Mouse (Mus musculus): Measurements from ENCODE around the gene Hfe. TPM values are rescaled to one million over a fixed set of nuclear protein-coding genes. Genes with fewer than 3 reads are reported as not detected.

Hfe gene
- polyA plus RNA-seq (2012; rRNA removed) (3.6 and 4.5 TPM in 2 replicates), polyA plus RNA-seq (2014; fragmentation: Nextera tagmentation; extraction: Ambion mirVana) (9.3 and 10.5 TPM in 2 replicates)

- 2% methylated on average over 17 of the region's 17 CpGs for WGBS
- H3K4me3 ChIP-seq (replicated peaks; ENCODE audit: low read length) = peak within 1 kb of the TSS; percentile 39
- peak; percentile 42; the same call in 1 of the 2 replicates for ATAC-seq (ENCODE audit: low FRiP score, low read depth)
Observed at GRCm38 (mm10) chr13:23710374-23711089, at the start of gene Hfe. TSS of gene Hfe (minus strand) at chr13:23710854.

GRCm38 (mm10) chr13:23759916-23760239 lies 49.2 kb upstream of the Hfe start:
- peak overlapping the region; percentile 85 for H3K4me2 ChIP-seq (replicated peaks; ENCODE audit: low read depth, low read length, severe bottlenecking)
- H3K27me3 ChIP-seq (ENCODE audit: control insufficient read depth, insufficient read depth, low read length) = no peaks in the 10 kb centered on the region
- H3K36me3 ChIP-seq (ENCODE audit: control insufficient read depth, insufficient read depth, low read length) = no peaks in the 10 kb centered on the region
- no peak for ATAC-seq (ENCODE audit: low FRiP score, low read depth)
- no peak for DNase-seq (ENCODE audit: low spot score)
- 74% methylated on average over 1 of the region's 1 CpGs for WGBS
- no peak for TF ChIP-seq POLR2A (IDR thresholded peaks at IDR 0.05; ENCODE audit: borderline replicate concordance, extremely low read depth, insufficient read depth, insufficient read length)
- H3K4me1 ChIP-seq (ENCODE audit: control insufficient read depth, insufficient read depth, low read length) = peaks cover 24% of the 10 kb centered on the region
- H3K27ac ChIP-seq (replicated peaks; ENCODE audit: low read depth, low read length) = peak overlapping the region; percentile 94; the same call in 1 of the 2 replicates
- peak overlapping the region; percentile 52 for H3K4me3 ChIP-seq (replicated peaks; ENCODE audit: low read length)
- H3K9me3 ChIP-seq (ENCODE audit: control insufficient read depth, low read length) = no peaks in the 10 kb centered on the region
- H3K9ac ChIP-seq (ENCODE audit: low read depth, low read length, severe bottlenecking) = no peak overlapping the region

More at GRCm38 (mm10) chr13:23710374-23711089, at the start of gene Hfe:
- peak within 1 kb of the TSS; percentile 57 for H3K9ac ChIP-seq (ENCODE audit: low read depth, low read length, severe bottlenecking)
- no peaks in the 10 kb centered on the region for H3K9me3 ChIP-seq (ENCODE audit: control insufficient read depth, low read length)
- no peak within 1 kb of the TSS; the same call in 1 of the 2 replicates for H3K27ac ChIP-seq (replicated peaks; ENCODE audit: low read depth, low read length)
- no peaks in the 10 kb centered on the region for H3K27me3 ChIP-seq (ENCODE audit: control insufficient read depth, insufficient read depth, low read length)
- peak within 1 kb of the TSS; percentile 64 for H3K4me2 ChIP-seq (replicated peaks; ENCODE audit: low read depth, low read length, severe bottlenecking)
- H3K4me1 ChIP-seq (ENCODE audit: control insufficient read depth, insufficient read depth, low read length) = peaks cover 10% of the 10 kb centered on the region
- no peak for TF ChIP-seq POLR2A (IDR thresholded peaks at IDR 0.05; ENCODE audit: borderline replicate concordance, extremely low read depth, insufficient read depth, insufficient read length)
- peak; percentile 36 for DNase-seq (ENCODE audit: low spot score)
- no peaks in the 10 kb centered on the region for H3K36me3 ChIP-seq (ENCODE audit: control insufficient read depth, insufficient read depth, low read length)

GRCm38 (mm10) chr13:23759251-23759771 lies 48.7 kb upstream of the Hfe start:
- Histone ChIP-seq H3K36me3 (ENCODE audit: control insufficient read depth, insufficient read depth, low read length) (no peaks in the 10 kb centered on the region), H3K4me3 (replicated peaks; ENCODE audit: low read length) (no peak overlapping the region), H3K4me1 (ENCODE audit: control insufficient read depth, insufficient read depth, low read length) (peaks cover 22% of the 10 kb centered on the region), H3K9me3 (ENCODE audit: control insufficient read depth, low read length) (no peaks in the 10 kb centered on the region), H3K4me2 (replicated peaks; ENCODE audit: low read depth, low read length, severe bottlenecking) (no peak overlapping the region), H3K9ac (ENCODE audit: low read depth, low read length, severe bottlenecking) (no peak overlapping the region), H3K27me3 (ENCODE audit: control insufficient read depth, insufficient read depth, low read length) (no peaks in the 10 kb centered on the region), H3K27ac (replicated peaks; ENCODE audit: low read depth, low read length) (0 out of 2 replicates have a peak overlapping the region, but pooled peaks have one; percentile 10)
- DNase-seq (ENCODE audit: low spot score) (no peak), ATAC-seq (ENCODE audit: low FRiP score, low read depth) (no peak)
- no peak for TF ChIP-seq POLR2A (IDR thresholded peaks at IDR 0.05; ENCODE audit: borderline replicate concordance, extremely low read depth, insufficient read depth, insufficient read length)
- 79% methylated on average over 3 of the region's 3 CpGs for WGBS

GRCm38 (mm10) chr13:23757921-23758320 lies 47.3 kb upstream of the Hfe start:
- no peaks in the 10 kb centered on the region for H3K36me3 ChIP-seq (ENCODE audit: control insufficient read depth, insufficient read depth, low read length)
- peaks cover 15% of the 10 kb centered on the region for H3K4me1 ChIP-seq (ENCODE audit: control insufficient read depth, insufficient read depth, low read length)
- 46% methylated on average over 3 of the region's 3 CpGs for WGBS
- H3K9me3 ChIP-seq (ENCODE audit: control insufficient read depth, low read length) = no peaks in the 10 kb centered on the region
- no peak for TF ChIP-seq POLR2A (IDR thresholded peaks at IDR 0.05; ENCODE audit: borderline replicate concordance, extremely low read depth, insufficient read depth, insufficient read length)
- no peak for DNase-seq (ENCODE audit: low spot score)
- no peak for ATAC-seq (ENCODE audit: low FRiP score, low read depth)
- no peak overlapping the region; the same call in 1 of the 2 replicates for H3K9ac ChIP-seq (ENCODE audit: low read depth, low read length, severe bottlenecking)
- 0 out of 2 replicates have a peak overlapping the region, but pooled peaks have one; percentile 40 for H3K4me3 ChIP-seq (replicated peaks; ENCODE audit: low read length)
- H3K27me3 ChIP-seq (ENCODE audit: control insufficient read depth, insufficient read depth, low read length) = no peaks in the 10 kb centered on the region
- H3K4me2 ChIP-seq (replicated peaks; ENCODE audit: low read depth, low read length, severe bottlenecking) = 0 out of 2 replicates have a peak overlapping the region, but pooled peaks have one; percentile 4
- H3K27ac ChIP-seq (replicated peaks; ENCODE audit: low read depth, low read length) = no peak overlapping the region; the same call in 1 of the 2 replicates

- Histone ChIP-seq H3K9ac (ENCODE audit: low read depth, low read length, severe bottlenecking) (peak overlapping the region; percentile 56), H3K4me3 (replicated peaks; ENCODE audit: low read length) (peak overlapping the region; percentile 40), H3K9me3 (ENCODE audit: control insufficient read depth, low read length) (no peaks in the 10 kb centered on the region), H3K4me2 (replicated peaks; ENCODE audit: low read depth, low read length, severe bottlenecking) (peak overlapping the region; percentile 82), H3K36me3 (ENCODE audit: control insufficient read depth, insufficient read depth, low read length) (no peaks in the 10 kb centered on the region), H3K4me1 (ENCODE audit: control insufficient read depth, insufficient read depth, low read length) (peaks cover 16% of the 10 kb centered on the region), H3K27ac (replicated peaks; ENCODE audit: low read depth, low read length) (peak overlapping the region; percentile 93), H3K27me3 (ENCODE audit: control insufficient read depth, insufficient read depth, low read length) (no peaks in the 10 kb centered on the region)
- WGBS = 2% methylated on average over 15 of the region's 23 CpGs
- DNase-seq (ENCODE audit: low spot score) (peak; percentile 57), ATAC-seq (ENCODE audit: low FRiP score, low read depth) (peak; percentile 12)
- TF ChIP-seq POLR2A (IDR thresholded peaks at IDR 0.05; ENCODE audit: borderline replicate concordance, extremely low read depth, insufficient read depth, insufficient read length) = 0 out of 2 replicates have a peak, but pooled peaks have one; percentile 2
Observed at GRCm38 (mm10) chr13:23757211-23757773, 46.6 kb upstream of the Hfe start.

Measured in limb, embryonic 14.5 days (tissue).